Mouse (Mus musculus): ENCODE measurements around the gene Zdhhc16.

DNA sequence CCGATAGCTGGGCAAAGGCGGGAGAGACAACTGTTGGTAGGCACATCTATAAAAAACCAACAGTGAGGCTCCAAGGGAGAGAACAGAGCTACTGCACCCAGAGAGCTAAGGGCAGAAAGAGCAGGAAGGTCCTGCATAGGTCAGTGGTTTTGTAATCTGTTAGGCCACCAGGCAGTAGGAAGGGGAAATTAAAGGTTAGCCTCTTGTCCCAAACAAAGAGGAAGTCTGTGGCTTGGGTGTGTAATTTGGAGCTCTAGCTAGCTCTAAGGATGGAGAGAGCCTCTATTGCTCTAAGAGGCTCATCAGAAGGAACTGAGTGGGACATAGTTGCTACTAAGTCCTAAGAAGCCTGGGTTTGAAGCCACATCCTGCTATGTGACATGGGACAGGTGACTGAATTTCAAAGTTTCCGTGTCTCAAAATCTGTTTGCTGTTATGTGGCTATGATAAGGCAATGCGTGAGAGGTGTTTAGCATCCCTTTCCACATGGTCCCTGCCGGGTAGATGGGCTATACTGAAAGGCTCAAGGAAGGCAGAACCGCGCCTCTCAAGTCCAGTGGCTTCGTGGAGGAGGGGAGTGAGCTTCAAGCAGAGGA lies 32.7 kb upstream of the Zdhhc16 start:
- TF ChIP-seq CTCF (IDR thresholded peaks at IDR 0.05; ENCODE audit: borderline replicate concordance, control insufficient read depth, extremely low read depth, insufficient read depth, low read length, poor library complexity) (no peak), POLR2A (IDR thresholded peaks at IDR 0.05; ENCODE audit: control insufficient read depth, extremely low read depth, insufficient read depth, low read length, poor library complexity) (no peak)
